ENCODE assay signal across 19 mouse cellular contexts in genomic region chr8:48937144-48937543, GRCm38 (mm10).
A peak's percentile ranks its signal among the peaks of the same experiment; 100 is the strongest.
DNase-seq lines count a peak whose midpoint lies in the region; ATAC-seq and TF ChIP-seq lines count a peak whose summit lies in the region.
"Had no signal": no experiment of that assay in that cellular context is flagged by ENCODE, and none has a peak within 500 bp of the region (broad histone marks: within the 10 kb centered on the region; RNA-seq: fewer than 3 reads in every experiment).

No protein-coding gene starts in this region.

- no peaks in the 10 kb centered on the region for H3K27me3 ChIP-seq in intestine, embryonic 15.5 days (replicated peaks)
- no peaks in the 10 kb centered on the region for H3K27me3 ChIP-seq in intestine, postnatal 0 days (replicated peaks; ENCODE audit: control insufficient read depth, insufficient read depth, low read length)
- no peaks in the 10 kb centered on the region for H3K27me3 ChIP-seq in intestine, embryonic 16.5 days (replicated peaks; ENCODE audit: control insufficient read depth, insufficient read depth, low read length)
- H3K27me3 ChIP-seq in lung, postnatal 0 days (replicated peaks; ENCODE audit: insufficient read depth, low read length), result no peaks in the 10 kb centered on the region
- H3K27me3 ChIP-seq: CH12.LX had no signal

- no peak for TF ChIP-seq EP300 in lung, postnatal 0 days (IDR thresholded peaks at IDR 0.05)

- H3K4me2 ChIP-seq in intestine, embryonic 15.5 days (replicated peaks), result no peak overlapping the region
- no peak overlapping the region for H3K4me2 ChIP-seq in intestine, postnatal 0 days (replicated peaks; ENCODE audit: low read depth)
- no peak overlapping the region for H3K4me2 ChIP-seq in intestine, embryonic 16.5 days (ENCODE audit: low read depth, low read length)
- H3K4me2 ChIP-seq in lung, postnatal 0 days (replicated peaks; ENCODE audit: low read depth, low read length), result no peak overlapping the region

- WGBS in intestine, embryonic 15.5 days, result 71% methylated on average over 3 of the region's 3 CpGs
- WGBS in intestine, postnatal 0 days, result 71% methylated on average over 3 of the region's 3 CpGs
- WGBS in intestine, embryonic 16.5 days, result 81% methylated on average over 3 of the region's 3 CpGs
- WGBS in lung, postnatal 0 days, result 80% methylated on average over 3 of the region's 3 CpGs

- no peak overlapping the region for H3K27ac ChIP-seq in intestine, embryonic 15.5 days
- no peak overlapping the region for H3K27ac ChIP-seq in intestine, postnatal 0 days (ENCODE audit: low read depth, low read length)
- no peak overlapping the region for H3K27ac ChIP-seq in intestine, embryonic 16.5 days (ENCODE audit: low read length)
- H3K27ac ChIP-seq in lung, postnatal 0 days (ENCODE audit: low read length), result no peak overlapping the region

- no peak for DNase-seq in lung, postnatal 0 days (ENCODE audit: low spot score)
- DNase-seq: adrenal gland, adult 2 months; adrenal gland, adult 8-10 months; adrenal gland, postnatal 10 days; adrenal gland, postnatal 14 days; adrenal gland, postnatal 25 days; adrenal gland, postnatal 36 days; B cell, adult 2 months; cerebellum, adult 11 months; cerebellum, adult 11-12 months; cerebellum, adult 18-20 months had no signal

- no peaks in the 10 kb centered on the region for H3K4me1 ChIP-seq in intestine, embryonic 15.5 days (replicated peaks)
- no peaks in the 10 kb centered on the region for H3K4me1 ChIP-seq in intestine, postnatal 0 days (replicated peaks; ENCODE audit: control insufficient read depth, insufficient read depth, low read length)
- no peaks in the 10 kb centered on the region for H3K4me1 ChIP-seq in intestine, embryonic 16.5 days (ENCODE audit: control insufficient read depth, insufficient read depth, low read length)
- no peaks in the 10 kb centered on the region for H3K4me1 ChIP-seq in lung, postnatal 0 days (ENCODE audit: insufficient read depth, low read depth, low read length)

- ATAC-seq in intestine, embryonic 15.5 days, result peak; percentile 77
- ATAC-seq in intestine, postnatal 0 days, result no peak
- peak; percentile 76; the same call in 1 of the 2 replicates for ATAC-seq in intestine, embryonic 16.5 days
- no peak for ATAC-seq in lung, postnatal 0 days
- ATAC-seq: activated CD4-positive, CD25-positive, alpha-beta regulatory T cell, adult 4 months; CD4-positive, CD25-positive, alpha-beta regulatory T cell, adult 4 months; Patski had no signal

- H3K9ac ChIP-seq in intestine, embryonic 15.5 days, result no peak overlapping the region
- H3K9ac ChIP-seq in intestine, postnatal 0 days (ENCODE audit: low read depth, low read length), result no peak overlapping the region
- no peak overlapping the region for H3K9ac ChIP-seq in intestine, embryonic 16.5 days (ENCODE audit: low read depth, low read length)
- H3K9ac ChIP-seq in lung, postnatal 0 days (replicated peaks; ENCODE audit: low read depth), result no peak overlapping the region

- H3K9me3 ChIP-seq in intestine, embryonic 15.5 days, result no peaks in the 10 kb centered on the region
- no peaks in the 10 kb centered on the region for H3K9me3 ChIP-seq in intestine, postnatal 0 days (ENCODE audit: control insufficient read depth)
- H3K9me3 ChIP-seq in intestine, embryonic 16.5 days (ENCODE audit: control insufficient read depth, low read length), result no peaks in the 10 kb centered on the region
- no peaks in the 10 kb centered on the region for H3K9me3 ChIP-seq in lung, postnatal 0 days (ENCODE audit: low read length)

- H3K36me3 ChIP-seq in intestine, embryonic 15.5 days, result no peaks in the 10 kb centered on the region
- no peaks in the 10 kb centered on the region for H3K36me3 ChIP-seq in intestine, postnatal 0 days (ENCODE audit: control insufficient read depth, insufficient read depth)
- no peaks in the 10 kb centered on the region for H3K36me3 ChIP-seq in intestine, embryonic 16.5 days (ENCODE audit: control insufficient read depth, insufficient read depth, low read length)
- no peaks in the 10 kb centered on the region for H3K36me3 ChIP-seq in lung, postnatal 0 days (ENCODE audit: insufficient read depth, low read length)
- H3K36me3 ChIP-seq: G1E had no signal

- no peak for TF ChIP-seq CTCF in intestine, postnatal 0 days (IDR thresholded peaks at IDR 0.05; ENCODE audit: low read depth)
- no peak for TF ChIP-seq CTCF in lung, postnatal 0 days (IDR thresholded peaks at IDR 0.05)

- H3K4me3 ChIP-seq in intestine, embryonic 15.5 days (replicated peaks), result no peak overlapping the region
- H3K4me3 ChIP-seq in intestine, postnatal 0 days (ENCODE audit: low read depth, low read length), result no peak overlapping the region
- H3K4me3 ChIP-seq in intestine, embryonic 16.5 days (ENCODE audit: low read length), result no peak overlapping the region
- H3K4me3 ChIP-seq in lung, postnatal 0 days (ENCODE audit: low read depth, low read length), result no peak overlapping the region

Comparison
In these comparisons a context has a peak if more than half of its experiments do, and no peak if none do; other contexts are left out.
1. ATAC-seq: peak in intestine, embryonic 15.5 days (single experiment) and intestine, embryonic 16.5 days (single experiment); none in intestine, postnatal 0 days (single experiment) and lung, postnatal 0 days (single experiment).